Mouse (Mus musculus): Measurements from ENCODE around the gene Gda. TPM values are rescaled to one million over a fixed set of nuclear protein-coding genes. Genes with fewer than 3 reads are reported as not detected.
A peak's percentile ranks its signal among the peaks of the same experiment; 100 is the strongest.

The Gda gene
- polyA plus RNA-seq (2015; fragmentation: Nextera tagmentation; extraction: Ambion mirVana), result 3.5 and 4.1 TPM in 2 replicates

DNA sequence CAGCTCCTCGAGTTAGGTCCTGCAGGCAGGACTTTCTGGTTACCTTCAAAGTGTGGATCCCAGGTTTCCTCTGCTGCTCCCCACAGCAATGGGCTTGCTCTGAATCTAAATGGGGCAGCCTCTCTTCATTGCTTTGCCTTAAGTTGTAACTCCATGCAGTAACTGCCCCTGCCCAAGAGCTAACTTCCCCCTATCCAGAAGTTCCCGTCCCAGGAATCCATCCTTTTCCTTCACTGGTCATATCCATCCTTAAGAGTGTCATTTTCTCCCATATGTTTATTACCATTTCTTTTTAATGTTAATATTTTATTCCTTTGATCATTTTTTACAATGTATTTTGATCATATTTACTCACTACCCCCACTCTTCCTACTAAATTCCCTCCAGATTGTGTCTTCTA, at the start of gene Gda:
Gda (minus strand) TSS at position 101 of the 400 bp plus-strand sequence.
- peaks cover 5% of the 10 kb centered on the region; the same call in 1 of the 2 replicates for H3K9me3 ChIP-seq (replicated peaks; ENCODE audit: control insufficient read depth, low read length)
- peak within 1 kb of the TSS; percentile 86 for H3K4me2 ChIP-seq (ENCODE audit: low read depth, low read length)
- ATAC-seq (ENCODE audit: insufficient read depth, low FRiP score), result no peak
- peak within 1 kb of the TSS; percentile 61 for H3K9ac ChIP-seq (ENCODE audit: low read length)
- H3K27ac ChIP-seq (ENCODE audit: low read length), result no peak within 1 kb of the TSS
- WGBS, result 66% methylated on average over 2 of the region's 2 CpGs
- H3K27me3 ChIP-seq (ENCODE audit: control insufficient read depth, insufficient read depth, low read length), result peaks cover 20% of the 10 kb centered on the region
- peaks cover 3% of the 10 kb centered on the region for H3K4me1 ChIP-seq (ENCODE audit: control insufficient read depth, insufficient read depth, low read length)
- H3K4me3 ChIP-seq (replicated peaks; ENCODE audit: low read length), result peak within 1 kb of the TSS; percentile 52
- H3K36me3 ChIP-seq (ENCODE audit: control insufficient read depth, insufficient read depth, low read length), result no peaks in the 10 kb centered on the region

DNA sequence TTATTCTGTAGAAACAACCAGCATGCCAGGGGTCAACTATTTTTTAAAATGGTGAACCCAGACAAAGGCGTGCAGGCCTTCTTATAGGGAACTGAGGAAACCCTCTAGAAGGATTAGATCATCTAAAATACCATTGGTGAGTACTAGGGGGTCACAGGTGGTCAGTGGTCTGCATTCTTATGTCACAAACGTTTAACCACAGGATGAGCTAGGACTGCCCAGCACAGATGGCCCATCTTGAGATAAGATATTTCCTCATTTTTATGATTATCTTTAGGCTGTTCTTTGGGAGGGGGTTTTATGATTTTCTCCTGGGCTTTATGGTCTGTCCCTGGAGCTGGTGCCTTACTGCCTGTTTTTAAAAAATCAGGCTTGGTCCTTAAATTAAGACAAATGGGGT, 47.0 kb upstream of the Gda start:
- Histone ChIP-seq H3K4me1 (ENCODE audit: control insufficient read depth, insufficient read depth, low read length) (no peaks in the 10 kb centered on the region), H3K9me3 (replicated peaks; ENCODE audit: control insufficient read depth, low read length) (no peaks in the 10 kb centered on the region), H3K27ac (ENCODE audit: low read length) (no peak overlapping the region), H3K4me3 (replicated peaks; ENCODE audit: low read length) (no peak overlapping the region), H3K36me3 (ENCODE audit: control insufficient read depth, insufficient read depth, low read length) (no peaks in the 10 kb centered on the region), H3K27me3 (ENCODE audit: control insufficient read depth, insufficient read depth, low read length) (no peaks in the 10 kb centered on the region), H3K9ac (ENCODE audit: low read length) (no peak overlapping the region), H3K4me2 (ENCODE audit: low read depth, low read length) (no peak overlapping the region)
- ATAC-seq (ENCODE audit: insufficient read depth, low FRiP score), result no peak
- 54% methylated on average over 2 of the region's 2 CpGs for WGBS

DNA sequence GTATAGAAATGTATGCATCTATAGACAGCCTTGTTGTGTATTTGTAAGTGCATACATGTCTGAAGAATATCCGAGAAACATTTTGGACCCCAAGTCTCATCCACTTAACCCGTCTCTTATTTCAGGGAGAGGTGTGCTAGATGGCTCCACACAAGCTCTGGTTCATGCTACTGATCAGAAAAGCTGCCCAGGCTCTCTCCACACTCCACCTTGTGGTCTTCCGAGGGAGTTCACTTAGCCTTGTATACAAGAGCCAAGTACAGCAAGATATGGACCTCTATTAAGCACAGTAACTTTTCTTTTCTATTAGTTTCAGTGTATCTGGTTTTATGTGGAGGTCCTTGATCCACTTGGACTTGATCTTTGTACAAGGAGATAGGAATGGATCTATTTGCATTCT, 36.9 kb upstream of the Gda start:
- Histone ChIP-seq H3K36me3 (ENCODE audit: control insufficient read depth, insufficient read depth, low read length) (no peaks in the 10 kb centered on the region), H3K4me1 (ENCODE audit: control insufficient read depth, insufficient read depth, low read length) (no peaks in the 10 kb centered on the region), H3K27me3 (ENCODE audit: control insufficient read depth, insufficient read depth, low read length) (no peaks in the 10 kb centered on the region), H3K27ac (ENCODE audit: low read length) (no peak overlapping the region), H3K4me2 (ENCODE audit: low read depth, low read length) (no peak overlapping the region), H3K9me3 (replicated peaks; ENCODE audit: control insufficient read depth, low read length) (no peaks in the 10 kb centered on the region), H3K9ac (ENCODE audit: low read length) (no peak overlapping the region), H3K4me3 (replicated peaks; ENCODE audit: low read length) (no peak overlapping the region)
- ATAC-seq (ENCODE audit: insufficient read depth, low FRiP score), result no peak
- WGBS, result 42% methylated on average over 3 of the region's 3 CpGs

DNA sequence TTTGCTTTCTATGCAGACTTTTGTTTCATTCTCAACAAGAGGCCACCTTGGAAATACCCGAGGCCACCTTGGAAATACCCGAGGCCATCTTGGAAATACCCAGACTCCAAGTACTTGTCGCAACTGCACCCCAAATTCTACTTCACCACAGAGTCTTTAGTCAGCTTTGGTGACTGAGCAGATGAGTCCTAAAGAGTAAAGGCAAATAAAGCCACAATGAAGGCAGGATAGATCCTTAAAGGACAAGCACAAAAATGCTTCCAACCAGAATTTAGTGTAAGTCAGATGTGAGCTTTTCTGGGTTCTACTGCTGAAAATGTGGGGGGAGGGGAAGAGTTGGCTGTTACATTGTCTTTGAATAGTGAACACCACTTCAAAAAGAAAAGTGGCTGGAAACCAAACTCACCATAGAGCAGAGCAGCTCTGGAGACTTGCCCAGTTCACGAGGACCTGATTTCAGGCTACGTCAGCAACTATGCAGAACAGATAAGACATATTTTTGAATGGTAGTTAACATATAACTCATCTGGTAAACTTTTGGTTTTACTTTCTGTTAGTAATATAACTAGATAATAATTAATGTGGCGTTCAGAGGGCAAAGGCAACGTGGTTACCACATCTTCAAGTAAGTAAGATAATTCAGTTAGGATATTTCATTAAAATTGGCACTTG, 34.5 kb upstream of the Gda start:
- Histone ChIP-seq H3K4me2 (ENCODE audit: low read depth, low read length) (no peak overlapping the region), H3K27ac (ENCODE audit: low read length) (no peak overlapping the region), H3K36me3 (ENCODE audit: control insufficient read depth, insufficient read depth, low read length) (no peaks in the 10 kb centered on the region), H3K9ac (ENCODE audit: low read length) (no peak overlapping the region), H3K4me3 (replicated peaks; ENCODE audit: low read length) (no peak overlapping the region), H3K9me3 (replicated peaks; ENCODE audit: control insufficient read depth, low read length) (no peaks in the 10 kb centered on the region), H3K4me1 (ENCODE audit: control insufficient read depth, insufficient read depth, low read length) (no peaks in the 10 kb centered on the region), H3K27me3 (ENCODE audit: control insufficient read depth, insufficient read depth, low read length) (no peaks in the 10 kb centered on the region)
- WGBS, result 78% methylated on average over 7 of the region's 7 CpGs
- ATAC-seq (ENCODE audit: insufficient read depth, low FRiP score), result no peak

DNA sequence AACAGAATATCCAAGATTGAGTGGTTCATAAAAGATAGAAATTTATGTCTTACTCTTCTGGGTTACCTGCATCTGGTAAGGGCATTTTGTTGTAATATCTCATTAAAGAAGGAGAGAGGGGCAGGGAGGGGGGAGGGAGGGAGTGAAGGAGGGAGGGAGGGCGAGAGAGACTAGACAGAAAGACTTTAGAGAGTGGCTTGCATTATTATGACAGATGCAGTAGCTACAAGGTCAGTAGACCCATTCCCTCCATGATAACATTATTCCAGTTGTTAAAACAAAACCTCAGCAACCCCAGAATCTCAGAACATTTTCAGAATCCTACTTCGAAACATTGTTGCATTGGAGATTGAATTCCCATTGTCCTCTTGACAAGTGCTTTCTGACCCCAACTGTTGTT, 33.9 kb upstream of the Gda start:
- no peaks in the 10 kb centered on the region for H3K27me3 ChIP-seq (ENCODE audit: control insufficient read depth, insufficient read depth, low read length)

DNA sequence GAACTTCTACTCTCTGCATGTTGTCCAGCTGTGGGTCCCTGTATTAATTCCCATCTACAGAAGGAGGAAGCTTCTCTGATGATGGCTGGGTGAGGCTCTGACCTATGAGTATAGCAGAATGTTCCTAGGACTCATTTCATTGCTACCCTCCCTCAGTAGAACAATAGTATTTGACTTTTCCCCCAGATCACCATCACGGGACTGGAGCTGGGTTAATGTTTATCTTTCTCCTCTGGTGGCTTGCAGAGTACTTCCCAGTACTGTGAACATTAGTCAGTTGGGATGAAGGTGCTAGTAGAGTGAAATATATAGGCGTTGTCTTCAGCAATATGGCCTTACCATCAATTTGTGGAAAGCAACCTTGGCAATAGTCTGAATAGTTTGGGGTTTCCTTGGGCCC, 31.5 kb upstream of the Gda start:
- Histone ChIP-seq H3K4me1 (ENCODE audit: control insufficient read depth, insufficient read depth, low read length) (no peaks in the 10 kb centered on the region), H3K27ac (ENCODE audit: low read length) (no peak overlapping the region), H3K36me3 (ENCODE audit: control insufficient read depth, insufficient read depth, low read length) (no peaks in the 10 kb centered on the region), H3K9ac (ENCODE audit: low read length) (no peak overlapping the region), H3K9me3 (replicated peaks; ENCODE audit: control insufficient read depth, low read length) (no peaks in the 10 kb centered on the region), H3K4me2 (ENCODE audit: low read depth, low read length) (no peak overlapping the region), H3K4me3 (replicated peaks; ENCODE audit: low read length) (no peak overlapping the region), H3K27me3 (ENCODE audit: control insufficient read depth, insufficient read depth, low read length) (no peaks in the 10 kb centered on the region)
- ATAC-seq (ENCODE audit: insufficient read depth, low FRiP score), result no peak
- 61% methylated on average over 2 of the region's 2 CpGs for WGBS

More for the DNA sequence above, 33.9 kb upstream of the Gda start:
- 82% methylated on average over 2 of the region's 2 CpGs for WGBS
- Histone ChIP-seq H3K4me1 (ENCODE audit: control insufficient read depth, insufficient read depth, low read length) (no peaks in the 10 kb centered on the region), H3K36me3 (ENCODE audit: control insufficient read depth, insufficient read depth, low read length) (no peaks in the 10 kb centered on the region), H3K9ac (ENCODE audit: low read length) (no peak overlapping the region), H3K9me3 (replicated peaks; ENCODE audit: control insufficient read depth, low read length) (no peaks in the 10 kb centered on the region), H3K4me2 (ENCODE audit: low read depth, low read length) (no peak overlapping the region), H3K4me3 (replicated peaks; ENCODE audit: low read length) (no peak overlapping the region), H3K27ac (ENCODE audit: low read length) (no peak overlapping the region)
- no peak for ATAC-seq (ENCODE audit: insufficient read depth, low FRiP score)

DNA sequence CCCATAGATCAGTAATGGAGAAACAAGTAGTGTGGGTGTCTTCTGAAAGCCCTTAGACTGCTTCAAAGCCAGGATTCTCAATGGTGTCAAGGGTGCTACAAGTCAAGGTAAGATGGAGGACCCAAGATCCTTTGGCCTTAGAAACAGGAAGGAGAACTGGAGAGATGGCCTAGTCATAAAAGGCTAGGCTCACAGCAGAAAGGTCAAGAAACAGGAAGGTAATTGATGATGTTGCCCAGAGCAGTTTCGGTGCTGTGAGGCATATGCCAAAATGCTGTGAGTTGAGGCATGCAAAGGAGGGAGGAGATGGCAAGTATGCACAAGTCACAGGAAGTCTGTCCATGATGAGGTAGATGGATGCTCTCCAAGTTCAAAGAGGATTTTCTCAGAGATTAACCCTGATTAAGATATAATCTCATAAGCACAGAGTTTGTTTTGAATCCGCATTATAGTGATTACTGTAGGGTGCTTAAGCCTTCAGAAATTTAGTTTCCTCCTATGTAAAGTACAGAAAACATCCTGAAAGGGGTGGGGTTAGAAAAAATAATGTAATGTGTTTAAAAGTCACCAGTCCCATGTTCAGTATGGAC, 26.2 kb upstream of the Gda start:
- Histone ChIP-seq H3K4me3 (replicated peaks; ENCODE audit: low read length) (no peak overlapping the region), H3K9ac (ENCODE audit: low read length) (no peak overlapping the region), H3K27me3 (ENCODE audit: control insufficient read depth, insufficient read depth, low read length) (no peaks in the 10 kb centered on the region), H3K27ac (ENCODE audit: low read length) (no peak overlapping the region), H3K9me3 (replicated peaks; ENCODE audit: control insufficient read depth, low read length) (no peaks in the 10 kb centered on the region), H3K4me2 (ENCODE audit: low read depth, low read length) (no peak overlapping the region), H3K4me1 (ENCODE audit: control insufficient read depth, insufficient read depth, low read length) (no peaks in the 10 kb centered on the region), H3K36me3 (ENCODE audit: control insufficient read depth, insufficient read depth, low read length) (no peaks in the 10 kb centered on the region)
- no peak for ATAC-seq (ENCODE audit: insufficient read depth, low FRiP score)
- 69% methylated on average over 2 of the region's 2 CpGs for WGBS

DNA sequence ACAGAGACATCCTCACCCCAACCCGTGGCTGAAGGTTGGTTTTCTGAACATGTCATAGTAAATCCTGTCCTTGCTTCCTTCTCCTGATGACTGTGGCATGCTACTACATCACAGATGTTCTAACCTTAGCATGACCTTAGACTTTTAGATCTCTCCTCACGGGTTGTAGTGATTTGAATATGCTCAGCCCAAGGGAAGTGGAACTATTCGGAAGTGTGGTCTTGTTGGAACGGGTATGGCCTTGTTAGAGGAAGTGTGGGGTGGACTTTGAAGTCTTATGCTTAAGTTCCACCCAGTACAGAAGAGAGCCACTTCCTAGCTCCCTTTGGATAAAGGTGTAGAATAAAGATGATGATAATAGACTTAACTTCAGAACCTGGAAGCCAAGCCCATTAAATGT, 22.6 kb upstream of the Gda start:
- Histone ChIP-seq H3K4me1 (ENCODE audit: control insufficient read depth, insufficient read depth, low read length) (no peaks in the 10 kb centered on the region), H3K4me2 (ENCODE audit: low read depth, low read length) (no peak overlapping the region), H3K27ac (ENCODE audit: low read length) (no peak overlapping the region), H3K27me3 (ENCODE audit: control insufficient read depth, insufficient read depth, low read length) (no peaks in the 10 kb centered on the region), H3K4me3 (replicated peaks; ENCODE audit: low read length) (no peak overlapping the region), H3K9me3 (replicated peaks; ENCODE audit: control insufficient read depth, low read length) (no peaks in the 10 kb centered on the region), H3K36me3 (ENCODE audit: control insufficient read depth, insufficient read depth, low read length) (no peaks in the 10 kb centered on the region), H3K9ac (ENCODE audit: low read length) (no peak overlapping the region)
- no peak for ATAC-seq (ENCODE audit: insufficient read depth, low FRiP score)
- WGBS, result 71% methylated on average over 4 of the region's 4 CpGs

DNA sequence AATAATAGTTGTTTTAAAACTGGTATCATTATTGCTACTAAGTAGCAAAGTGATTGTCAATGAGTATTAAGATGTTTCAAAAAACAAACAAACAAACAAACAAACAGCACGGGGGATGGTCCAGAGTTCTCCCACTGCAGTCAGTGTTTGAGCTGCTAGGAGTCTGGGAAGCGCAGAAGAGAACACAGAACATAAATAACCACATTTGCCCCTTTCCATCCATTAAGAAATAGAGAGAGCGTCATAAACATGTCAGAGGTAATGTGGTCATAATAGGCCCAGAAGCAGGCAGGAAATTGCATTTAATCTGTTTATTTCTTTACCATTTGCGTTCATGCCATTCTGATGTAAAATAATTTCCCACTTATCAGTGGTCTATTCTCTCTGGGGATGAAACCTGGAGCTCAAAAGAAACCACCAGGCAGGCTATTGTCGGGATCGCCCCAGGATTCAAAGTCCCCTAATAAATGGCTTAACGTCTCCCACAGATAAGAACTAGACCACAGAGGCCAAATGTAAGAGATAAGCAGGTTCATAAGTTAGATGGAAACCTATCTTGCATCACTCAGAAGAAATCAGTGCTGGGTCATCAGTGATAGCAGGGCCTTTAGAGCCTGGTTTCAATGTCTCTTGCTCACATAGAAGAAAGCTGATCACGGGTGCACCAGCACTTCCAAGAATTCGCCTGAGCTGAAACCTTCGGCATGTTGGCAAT, 20.7 kb upstream of the Gda start:
- H3K4me2 ChIP-seq (ENCODE audit: low read depth, low read length), result no peak overlapping the region
- no peak for ATAC-seq (ENCODE audit: insufficient read depth, low FRiP score)
- WGBS, result 70% methylated on average over 10 of the region's 10 CpGs
- no peak overlapping the region for H3K27ac ChIP-seq (ENCODE audit: low read length)
- H3K27me3 ChIP-seq (ENCODE audit: control insufficient read depth, insufficient read depth, low read length), result no peaks in the 10 kb centered on the region
- H3K4me1 ChIP-seq (ENCODE audit: control insufficient read depth, insufficient read depth, low read length), result no peaks in the 10 kb centered on the region
- H3K9me3 ChIP-seq (replicated peaks; ENCODE audit: control insufficient read depth, low read length), result no peaks in the 10 kb centered on the region
- H3K4me3 ChIP-seq (replicated peaks; ENCODE audit: low read length), result no peak overlapping the region
- no peaks in the 10 kb centered on the region for H3K36me3 ChIP-seq (ENCODE audit: control insufficient read depth, insufficient read depth, low read length)
- H3K9ac ChIP-seq (ENCODE audit: low read length), result no peak overlapping the region

Data from stomach, embryonic 16.5 days (tissue).